Mouse (Mus musculus) megakaryocyte-erythroid progenitor cell, adult 5-6 weeks (primary cell): ENCODE measurements around the gene Camk1g. TPM values are rescaled to one million over a fixed set of nuclear protein-coding genes. Genes with fewer than 3 reads are reported as not detected.

Source experiments
- ATAC-seq: replicated peaks from 2 replicates; pipeline ENCODE4 v1.8.0; 2016; ENCODE audit warnings: mild to moderate bottlenecking, inconsistent platforms; ENCODE audit not compliant: severe bottlenecking, poor library complexity, low FRiP score, low TSS enrichment
- total RNA-seq, 2 experiments: library from RNA; stranded (forward) in 1 of 2; stranded (reverse) in 1 of 2; fragments of 200-1000, 215-1000 nt in 1 of 2; fragments of >200 nt in 1 of 2; fragmentation: Nextera tagmentation in 1 of 2; gene quantifications; 2 replicates each; pipeline ENCODE4 v1.2.3; 2014 to 2017

Camk1g gene
- total RNA-seq (2014; fragmentation: Nextera tagmentation) (not detected in 2 replicates), total RNA-seq (2017) (not detected in 2 replicates)

DNA sequence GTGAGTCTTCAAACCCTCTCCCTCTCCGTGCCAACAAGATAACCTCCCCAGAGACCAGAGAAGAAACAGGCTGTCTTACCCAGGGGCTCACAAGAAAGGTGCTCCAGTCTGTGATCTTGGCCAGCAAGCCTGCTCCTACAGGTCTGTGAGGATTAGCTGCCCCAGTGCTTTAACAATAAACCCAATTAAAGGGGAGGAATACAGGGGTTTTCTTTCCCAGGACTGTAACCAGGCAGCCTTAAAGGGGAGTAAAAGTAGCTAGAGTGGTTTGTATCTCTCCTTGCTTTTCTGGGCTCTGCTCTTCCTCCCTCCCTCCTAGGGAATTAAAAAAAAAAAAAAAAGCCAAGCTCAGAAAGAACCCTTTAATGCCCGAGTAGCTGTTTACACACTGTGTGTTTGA is at the start of gene Camk1g:
Gene Camk1g, minus strand, starts transcription at position 203 of the 400 bp plus-strand sequence.
- ATAC-seq, result no peak

DNA sequence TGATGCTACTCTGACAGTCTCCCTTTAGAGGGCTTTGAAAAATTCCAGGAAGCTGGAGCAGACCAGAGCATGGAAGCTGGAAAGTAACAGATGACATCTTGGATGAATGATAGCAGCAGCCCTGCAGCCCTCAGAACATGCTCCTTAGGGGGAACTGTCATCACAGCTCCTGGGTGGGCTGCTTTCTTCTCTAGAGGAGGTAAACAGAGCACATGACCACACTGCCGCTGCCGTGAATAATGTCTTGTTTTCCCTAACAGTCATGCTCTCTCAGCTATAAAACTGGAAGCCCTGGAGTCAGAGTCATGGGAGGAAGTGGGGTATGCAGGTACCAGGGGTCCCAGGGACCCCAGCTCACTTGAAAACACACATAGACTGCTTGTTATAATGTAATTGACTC is 49.1 kb upstream of the Camk1g start:
- no peak for ATAC-seq

DNA sequence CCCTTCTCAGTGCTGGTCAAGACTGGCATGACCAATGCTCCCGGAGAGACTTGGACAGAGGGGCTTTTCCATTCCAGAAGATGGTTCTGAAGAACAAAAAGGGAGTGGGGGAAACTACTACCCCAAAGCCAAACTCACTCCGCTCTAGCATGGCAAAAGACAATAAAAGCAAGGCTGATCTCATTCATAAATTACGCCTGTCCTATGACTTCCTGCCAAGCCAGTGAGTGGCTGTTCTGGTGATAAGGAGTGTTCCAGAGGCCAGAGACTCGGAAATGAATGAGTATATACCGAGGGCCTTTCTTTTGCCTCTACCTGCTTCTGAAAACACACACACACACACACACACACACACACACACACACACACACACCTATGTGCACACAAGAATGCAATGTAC is 48.6 kb upstream of the Camk1g start:
- peak; percentile 47; the same call in 1 of the 2 replicates for ATAC-seq

DNA sequence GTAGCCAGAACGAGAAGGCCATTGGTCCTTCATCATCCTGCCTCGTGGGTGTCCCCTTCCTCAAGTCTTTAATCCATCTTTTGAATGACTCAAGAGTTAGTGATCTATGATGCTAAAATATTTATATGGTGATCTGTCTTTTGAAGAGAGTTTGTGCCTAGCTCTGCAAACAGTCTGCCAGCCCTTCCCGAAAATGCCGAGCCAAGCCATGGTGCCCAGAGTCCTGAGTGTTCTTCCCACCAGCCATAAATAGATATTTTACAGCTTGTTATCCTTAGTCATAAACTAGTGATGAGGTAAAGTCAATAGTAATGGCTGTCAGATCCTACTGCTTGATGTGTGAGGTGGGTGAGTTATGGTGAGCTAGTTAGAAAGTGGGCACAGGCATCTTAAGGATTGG is 44.0 kb upstream of the Camk1g start:
- ATAC-seq, result no peak

DNA sequence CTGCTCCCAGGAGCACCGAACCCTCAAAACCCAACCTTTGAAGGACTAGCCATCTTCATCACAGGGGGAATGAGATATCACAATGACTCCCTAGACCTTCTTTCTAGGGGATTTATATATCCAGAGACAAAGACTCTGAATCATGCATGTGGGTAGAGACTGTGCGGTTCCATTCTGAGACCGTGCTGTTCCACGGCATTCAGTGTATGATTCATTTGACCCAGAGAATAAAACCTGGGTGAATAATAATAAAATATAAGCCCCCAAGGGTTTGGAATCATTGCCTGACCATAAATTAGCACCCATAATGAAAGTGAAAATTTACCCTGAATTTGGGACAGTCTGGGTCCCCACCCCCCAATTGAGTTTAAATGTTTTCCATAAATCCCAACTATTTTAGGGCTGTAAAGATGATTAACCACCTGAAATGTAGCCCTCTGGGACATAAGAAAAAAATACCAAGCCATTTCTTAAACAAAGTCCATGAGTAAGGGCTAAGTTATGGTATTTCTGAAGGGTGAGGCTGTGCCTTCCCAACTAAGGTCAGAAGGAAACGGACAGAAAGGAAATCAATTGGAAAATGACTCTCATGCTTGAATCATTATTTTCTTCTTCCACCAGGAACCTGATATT is 43.4 kb upstream of the Camk1g start:
- ATAC-seq, result no peak

DNA sequence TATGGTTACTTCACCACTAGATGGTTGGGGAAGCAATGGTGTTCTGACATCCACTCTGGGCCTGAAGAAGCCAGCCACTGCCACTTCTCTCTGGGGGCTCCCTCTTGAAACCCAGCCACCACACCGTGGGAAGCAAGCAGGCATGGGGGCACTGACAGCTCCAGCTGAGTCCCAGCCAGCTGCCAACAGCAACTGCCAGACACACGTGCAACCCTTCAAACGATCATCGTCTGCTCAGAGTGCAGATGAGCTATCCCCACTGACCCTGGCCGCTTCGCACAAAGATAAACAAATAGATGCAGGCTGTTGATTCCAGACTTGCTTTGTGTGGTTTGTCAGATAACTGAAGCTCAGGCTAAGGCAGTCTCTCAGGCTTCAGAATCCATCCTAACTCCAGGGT is 37.4 kb upstream of the Camk1g start:
- peak; percentile 71 for ATAC-seq

DNA sequence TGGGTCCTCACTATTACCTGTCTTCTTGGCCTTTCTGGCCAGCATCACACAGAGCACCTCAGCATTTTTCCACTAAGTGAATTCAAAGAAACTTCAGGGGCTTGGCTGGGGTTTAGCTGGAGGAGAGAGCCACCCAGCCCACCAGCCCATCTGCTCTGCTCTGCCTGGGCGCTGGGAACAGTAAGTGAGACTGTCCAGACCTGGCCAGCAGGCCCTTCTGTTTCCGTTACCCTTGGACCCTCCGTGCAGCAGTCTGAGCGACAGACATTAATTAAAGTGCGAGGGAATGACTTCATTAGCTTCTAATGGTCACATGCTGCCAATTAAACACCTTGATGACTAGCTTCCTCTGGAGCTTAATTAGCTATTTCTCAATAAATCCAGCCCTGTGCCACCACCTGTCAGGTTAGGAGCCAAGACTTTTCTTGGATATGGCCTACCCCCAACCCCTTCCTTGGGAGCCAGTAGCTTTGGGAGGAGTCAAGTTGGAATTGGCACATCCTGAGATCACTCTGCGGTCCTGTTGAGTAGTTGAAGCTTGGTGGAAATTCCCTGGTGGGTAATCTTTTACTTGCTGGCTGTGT is 36.1 kb upstream of the Camk1g start:
- ATAC-seq, result no peak

DNA sequence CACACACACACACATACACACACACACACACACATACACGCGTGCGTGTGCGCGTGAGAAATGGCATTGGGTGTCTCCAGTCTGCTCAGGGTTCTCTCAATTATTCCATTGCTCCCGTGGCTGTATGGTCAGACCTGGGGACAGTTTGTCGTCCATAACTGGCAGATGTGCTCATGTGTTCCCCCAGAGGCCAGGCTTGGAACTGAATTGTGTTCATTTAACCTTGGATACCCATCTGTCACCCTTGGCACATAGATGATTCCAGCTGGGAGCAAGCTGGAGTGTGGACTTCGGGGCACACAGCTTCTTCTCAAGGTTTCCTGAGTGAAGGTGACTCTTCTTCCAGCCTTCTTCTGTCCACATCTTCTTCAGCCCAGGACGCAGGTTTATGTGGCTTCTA is 31.6 kb upstream of the Camk1g start:
- no peak for ATAC-seq

DNA sequence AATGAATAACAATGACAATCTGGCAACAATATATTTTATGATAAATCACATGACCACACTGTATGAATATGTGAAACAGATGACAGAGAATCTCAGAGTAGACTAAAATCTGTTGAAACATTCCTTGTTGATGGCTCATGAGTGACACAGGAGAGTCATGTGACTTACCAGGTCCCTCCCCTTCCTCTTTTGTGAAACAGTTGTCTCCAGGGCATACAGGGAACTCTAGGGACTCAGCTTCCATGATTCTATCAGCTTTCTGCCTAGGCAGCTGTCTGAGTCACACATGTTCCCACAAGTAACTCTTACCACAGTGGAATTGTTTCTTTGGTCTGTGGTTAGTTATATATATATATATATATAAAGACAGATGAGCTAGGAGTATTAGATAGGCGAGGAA is 30.2 kb upstream of the Camk1g start:
- ATAC-seq, result no peak

DNA sequence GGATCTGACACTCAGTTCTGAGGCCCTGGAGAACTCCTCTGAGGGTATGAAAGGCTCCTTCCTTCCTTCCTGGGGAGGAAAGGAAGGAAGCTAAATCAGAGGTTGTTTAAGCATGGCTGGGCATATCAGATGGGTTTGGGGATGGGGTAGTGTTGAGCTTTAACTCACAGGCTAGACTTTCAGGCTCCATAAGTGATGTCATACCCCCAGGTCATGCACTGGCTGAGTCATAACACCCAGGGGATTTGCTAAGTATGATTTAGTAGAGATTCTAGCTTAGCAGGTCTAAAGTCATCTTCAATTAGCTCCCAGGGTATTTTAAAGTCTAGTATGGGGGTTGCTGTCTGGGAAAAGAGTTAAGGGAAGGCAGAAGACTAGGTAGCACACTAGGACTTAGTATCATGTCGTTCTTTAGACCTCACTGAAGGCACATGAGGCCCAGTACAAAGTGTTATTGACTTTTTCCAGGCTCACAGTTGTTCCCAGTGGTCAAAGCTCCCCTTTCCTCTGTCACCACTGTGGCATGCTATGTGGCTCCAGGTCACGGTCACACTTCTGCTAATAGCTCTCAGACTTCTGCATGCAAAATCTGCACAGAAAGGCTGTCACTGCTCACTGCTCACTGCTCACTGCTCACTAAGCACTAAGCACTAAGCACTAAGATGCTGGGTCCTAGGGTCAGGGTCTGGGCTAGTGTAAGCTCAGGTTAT is 28.8 kb upstream of the Camk1g start:
- no peak for ATAC-seq

DNA sequence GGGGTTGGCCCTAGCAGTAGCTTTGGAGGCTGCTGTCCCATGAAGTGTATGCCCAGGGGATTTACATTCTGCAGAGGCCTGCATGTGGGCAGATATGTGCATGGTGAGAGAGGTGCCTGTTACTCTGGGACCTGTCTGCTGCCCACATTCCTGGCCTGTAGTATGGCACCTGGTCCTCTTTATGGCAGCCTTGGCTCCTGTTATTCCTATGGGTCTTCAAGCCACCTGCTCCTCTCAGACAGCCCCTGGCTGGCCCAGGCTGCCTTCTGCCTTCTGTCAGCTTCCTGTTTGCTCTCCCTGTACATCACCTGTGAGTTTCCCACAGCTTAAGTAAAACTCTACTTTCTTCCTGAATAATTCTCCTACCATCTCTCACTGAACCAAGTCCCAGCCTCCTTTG is 27.0 kb upstream of the Camk1g start:
- ATAC-seq, result no peak

DNA sequence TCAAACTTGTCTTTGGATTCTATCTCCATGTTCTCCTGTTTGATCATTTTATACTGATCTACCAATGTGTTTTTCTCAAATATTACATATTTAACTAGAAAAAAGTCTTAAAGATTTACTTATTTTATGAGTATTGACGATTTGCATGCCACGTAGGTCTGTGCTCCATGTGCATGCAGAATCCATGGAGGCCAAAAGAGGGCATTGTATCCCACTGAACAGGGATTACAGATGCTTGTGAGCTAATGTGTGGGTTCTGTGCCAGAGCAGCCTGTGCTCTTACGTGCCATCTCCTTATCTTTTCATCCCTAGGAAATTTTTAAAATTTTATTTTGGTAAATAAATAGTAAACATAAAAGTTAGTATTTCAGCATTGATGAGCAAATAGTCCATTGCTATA is 22.2 kb upstream of the Camk1g start:
- ATAC-seq, result no peak

DNA sequence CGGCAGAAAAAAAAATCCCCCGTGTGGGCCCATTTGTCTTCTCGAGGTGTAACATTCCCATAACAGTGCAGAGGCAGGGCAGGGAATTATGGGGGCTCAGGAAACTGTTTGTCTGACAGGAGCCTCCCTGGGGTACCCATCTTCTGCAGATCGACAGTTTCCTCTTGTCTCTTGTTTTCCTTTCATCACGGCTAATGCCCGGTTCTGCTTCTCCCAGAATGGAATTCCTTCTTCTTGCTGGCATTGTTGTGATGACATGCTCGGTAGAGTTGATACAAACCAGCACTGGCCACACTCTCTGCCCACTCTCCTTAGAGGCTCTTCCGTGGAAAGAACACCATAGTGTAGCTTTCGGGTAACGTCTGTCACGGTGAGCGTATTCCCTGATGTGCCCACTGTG is 19.9 kb upstream of the Camk1g start:
- ATAC-seq, result no peak

DNA sequence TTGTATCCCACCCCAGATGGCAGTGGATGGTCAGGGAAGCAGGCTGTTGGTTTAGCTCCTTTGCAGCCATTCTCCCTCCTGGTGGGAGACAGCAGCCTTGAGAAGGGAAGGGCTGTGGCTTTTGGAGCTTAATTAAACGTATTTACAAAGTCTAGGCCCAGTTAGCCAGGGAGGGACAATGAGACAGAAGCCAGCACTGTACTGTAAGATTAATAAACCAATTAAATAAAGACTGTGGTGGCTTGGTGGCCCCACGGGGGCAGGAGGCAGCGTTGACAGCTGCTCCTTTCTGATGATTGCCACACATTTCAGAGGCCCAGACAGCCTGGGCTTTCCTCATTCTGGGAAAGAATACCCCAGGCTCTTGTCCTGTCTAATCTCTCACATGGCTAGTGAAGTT is 19.4 kb upstream of the Camk1g start:
- ATAC-seq, result no peak

DNA sequence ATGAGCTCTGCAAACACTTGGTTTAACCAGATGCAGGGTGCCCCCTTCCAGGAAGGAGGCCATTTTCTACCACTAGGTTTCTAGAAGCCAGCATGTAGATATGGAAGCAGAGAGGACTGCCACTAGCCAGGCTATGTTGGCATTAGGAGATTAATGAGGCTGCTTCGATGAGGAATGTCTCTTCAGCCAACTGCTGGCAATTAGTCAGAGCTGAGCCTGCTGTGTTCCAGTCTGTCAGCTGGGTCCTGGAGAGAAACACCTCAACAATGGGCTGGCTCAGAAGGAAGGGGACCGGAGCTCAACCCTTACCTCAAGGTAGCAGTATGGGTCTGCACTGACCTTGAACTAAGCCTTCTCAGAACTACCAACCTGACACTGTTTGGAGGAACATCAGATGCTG is 17.1 kb upstream of the Camk1g start:
- ATAC-seq, result no peak

DNA sequence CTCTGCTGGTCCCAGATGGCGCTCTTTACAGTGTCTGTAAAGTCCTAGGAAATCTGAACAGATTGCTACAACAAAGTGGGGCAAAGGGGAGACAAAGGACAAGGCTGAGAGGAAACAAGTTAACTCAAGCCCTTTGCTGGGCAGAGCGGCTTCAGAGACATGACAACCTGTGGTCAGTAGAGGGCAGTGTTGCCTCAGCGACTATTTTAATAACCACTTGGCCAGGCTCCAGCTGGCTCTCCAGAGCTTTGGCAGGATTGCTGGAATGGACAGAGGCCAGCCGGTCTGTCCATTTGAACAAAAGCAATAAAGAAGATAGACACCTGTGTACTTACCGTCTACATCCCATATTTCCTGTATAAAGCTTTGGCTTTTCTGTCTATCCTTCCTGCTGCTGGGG is 16.0 kb upstream of the Camk1g start:
- ATAC-seq, result peak; percentile 46; the same call in 1 of the 2 replicates

DNA sequence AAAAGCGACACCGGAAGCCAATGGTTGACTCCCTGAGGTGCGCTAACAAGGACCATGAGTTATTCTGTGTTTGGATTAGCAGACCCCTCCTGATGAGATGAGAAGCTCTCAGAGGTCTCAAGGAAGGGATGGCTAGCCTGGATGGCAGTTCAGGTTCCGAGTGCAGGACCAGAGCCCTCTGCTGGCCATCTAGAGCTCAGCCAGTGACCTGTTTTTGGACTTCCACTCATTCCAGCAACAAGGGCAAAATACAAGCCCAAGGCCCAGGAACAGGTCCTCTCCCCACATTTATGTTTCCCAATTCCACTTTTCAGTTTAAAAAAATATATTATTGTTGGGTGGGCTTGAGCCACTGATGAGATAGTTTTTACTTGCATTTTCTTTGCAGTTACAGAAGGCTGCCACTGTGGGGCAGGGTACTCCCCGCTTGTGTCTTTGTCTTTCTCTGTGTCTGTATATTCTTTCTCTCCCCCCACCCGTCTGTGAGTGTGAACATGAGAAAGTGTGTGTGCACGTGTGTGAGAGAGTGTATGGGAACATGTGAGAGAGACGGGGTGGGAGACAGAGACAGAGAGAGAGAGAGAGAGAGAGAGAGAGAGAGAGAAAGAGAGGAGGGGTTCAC is 12.9 kb upstream of the Camk1g start:
- ATAC-seq, result peak; percentile 87

DNA sequence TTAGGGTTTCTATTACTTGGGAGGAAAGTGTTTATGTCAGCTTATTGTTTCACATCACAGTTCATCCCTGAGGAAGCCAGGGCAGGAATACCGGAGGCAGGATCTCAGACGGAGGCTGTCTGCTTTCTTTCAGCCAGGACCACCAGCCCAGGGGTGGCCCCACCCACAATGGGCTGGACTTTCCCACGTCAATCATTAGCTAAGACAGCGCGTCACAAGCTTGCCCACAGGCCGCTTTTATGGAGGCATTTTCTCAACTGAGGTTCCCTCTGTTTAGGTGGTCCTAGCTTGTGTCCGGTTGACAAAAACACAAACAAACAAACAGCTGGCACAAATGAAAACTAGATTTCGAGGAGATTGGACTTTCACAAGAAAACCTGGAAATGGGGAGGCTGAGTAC is 12.3 kb upstream of the Camk1g start:
- peak; percentile 48 for ATAC-seq

DNA sequence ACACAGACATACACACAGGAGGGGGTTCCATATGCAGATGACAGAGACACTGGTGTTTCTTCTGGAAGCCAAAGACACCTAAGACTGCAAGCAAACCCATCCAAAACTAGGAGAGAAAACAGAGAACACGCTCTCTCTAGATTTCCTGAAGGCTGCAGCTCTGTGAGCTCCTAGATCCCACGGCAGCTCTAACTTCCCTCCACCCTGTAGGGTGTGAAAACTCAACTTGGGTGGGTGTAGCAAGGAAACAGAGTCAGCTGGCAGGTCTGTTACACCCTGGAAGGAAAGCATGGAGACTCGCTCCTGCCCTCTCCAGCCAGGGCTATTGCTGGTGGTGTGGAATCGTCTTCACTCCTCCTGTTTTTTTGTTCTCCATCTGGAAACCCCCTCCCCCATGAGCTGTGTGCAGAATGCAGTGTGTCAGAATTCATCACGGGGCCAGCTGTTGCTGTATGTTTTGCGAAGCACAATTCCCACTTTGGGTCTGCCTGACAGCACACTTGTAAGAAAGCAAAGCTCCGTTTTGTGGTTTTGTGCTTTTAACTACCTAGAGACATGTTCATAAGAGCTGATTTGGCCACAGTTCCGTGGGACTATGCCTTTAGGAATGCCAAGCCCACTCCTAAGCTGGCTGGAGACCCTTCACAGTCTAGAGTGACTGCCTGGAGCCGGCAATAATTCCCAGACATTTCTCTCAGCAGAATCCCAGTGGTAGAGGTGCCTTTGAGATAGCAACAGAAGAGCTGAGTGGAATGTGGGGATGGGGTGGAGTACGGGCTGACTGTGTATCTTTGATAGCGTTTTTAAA is 11.7 kb upstream of the Camk1g start:
- ATAC-seq, result no peak

DNA sequence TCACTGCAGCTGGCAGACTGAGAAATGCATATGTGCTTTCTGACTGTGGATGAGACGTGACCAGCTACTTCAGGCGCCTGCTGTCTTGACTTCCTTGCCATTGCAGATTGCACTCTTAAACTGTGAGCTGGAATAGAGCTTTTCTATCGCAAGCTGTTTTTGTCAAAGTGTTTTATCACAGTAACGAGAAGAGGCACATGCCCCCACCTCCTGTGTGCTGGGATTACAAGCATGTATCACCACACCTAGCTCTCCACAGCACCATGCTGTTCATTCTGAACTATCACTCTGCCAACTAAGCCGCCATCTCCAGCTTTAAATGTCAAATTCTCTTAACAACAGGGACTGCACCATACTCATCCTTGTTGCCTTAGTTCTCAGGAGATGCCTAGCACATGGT is 10.8 kb upstream of the Camk1g start:
- no peak for ATAC-seq
